Mouse (Mus musculus): ENCODE results near the gene Synj2. TPM values are rescaled to one million over a fixed set of nuclear protein-coding genes. Genes with fewer than 3 reads are reported as not detected.

Gene Synj2
- polyA plus RNA-seq, 1 experiment from 2014 or later: 3.2 TPM

GRCm38 (mm10) chr17:6062793-6063192 lies 121.7 kb downstream of the Synj2 start:
- no peak for ATAC-seq (ENCODE audit: low read depth)
- H3K36me3 ChIP-seq (ENCODE audit: control insufficient read depth, insufficient read depth, low read length): peaks cover 5% of the 10 kb centered on the region
- WGBS: 78% methylated on average over 8 of the region's 8 CpGs

GRCm38 (mm10) chr17:6063532-6063931 lies 122.5 kb downstream of the Synj2 start:
- WGBS: 79% methylated on average over 5 of the region's 5 CpGs
- Histone ChIP-seq H3K4me2 (ENCODE audit: low read depth, low read length) (no peak overlapping the region), H3K4me1 (replicated peaks; ENCODE audit: control insufficient read depth, insufficient read depth, low read length) (no peaks in the 10 kb centered on the region), H3K36me3 (ENCODE audit: control insufficient read depth, insufficient read depth, low read length) (peaks cover 5% of the 10 kb centered on the region), H3K27ac (ENCODE audit: low read length) (no peak overlapping the region), H3K9me3 (ENCODE audit: control insufficient read depth, low read length) (no peaks in the 10 kb centered on the region), H3K4me3 (ENCODE audit: low read length) (no peak overlapping the region), H3K9ac (ENCODE audit: low read length) (no peak overlapping the region), H3K27me3 (ENCODE audit: control insufficient read depth, insufficient read depth, low read depth, low read length) (no peaks in the 10 kb centered on the region)
- no peak for ATAC-seq (ENCODE audit: low read depth)

More at GRCm38 (mm10) chr17:6062793-6063192, 121.7 kb downstream of the Synj2 start:
- H3K27ac ChIP-seq (ENCODE audit: low read length): no peak overlapping the region
- H3K4me1 ChIP-seq (replicated peaks; ENCODE audit: control insufficient read depth, insufficient read depth, low read length): no peaks in the 10 kb centered on the region
- no peaks in the 10 kb centered on the region for H3K27me3 ChIP-seq (ENCODE audit: control insufficient read depth, insufficient read depth, low read depth, low read length)
- H3K4me3 ChIP-seq (ENCODE audit: low read length): no peak overlapping the region
- no peak overlapping the region for H3K4me2 ChIP-seq (ENCODE audit: low read depth, low read length)
- H3K9ac ChIP-seq (ENCODE audit: low read length): no peak overlapping the region
- H3K9me3 ChIP-seq (ENCODE audit: control insufficient read depth, low read length): no peaks in the 10 kb centered on the region

- H3K4me2 ChIP-seq (ENCODE audit: low read depth, low read length): no peak overlapping the region
- H3K27ac ChIP-seq (ENCODE audit: low read length): no peak overlapping the region
- H3K36me3 ChIP-seq (ENCODE audit: control insufficient read depth, insufficient read depth, low read length): peaks cover 3% of the 10 kb centered on the region
- H3K9ac ChIP-seq (ENCODE audit: low read length): no peak overlapping the region
- no peaks in the 10 kb centered on the region for H3K4me1 ChIP-seq (replicated peaks; ENCODE audit: control insufficient read depth, insufficient read depth, low read length)
- H3K9me3 ChIP-seq (ENCODE audit: control insufficient read depth, low read length): no peaks in the 10 kb centered on the region
- H3K27me3 ChIP-seq (ENCODE audit: control insufficient read depth, insufficient read depth, low read depth, low read length): no peaks in the 10 kb centered on the region
- H3K4me3 ChIP-seq (ENCODE audit: low read length): no peak overlapping the region
- no peak for ATAC-seq (ENCODE audit: low read depth)
- 89% methylated on average over 2 of the region's 2 CpGs for WGBS
These were observed 124.9 kb downstream of the Synj2 start for GRCm38 (mm10) chr17:6066021-6066420.

- WGBS: 96% methylated on average over 7 of the region's 7 CpGs
- Histone ChIP-seq H3K4me1 (replicated peaks; ENCODE audit: control insufficient read depth, insufficient read depth, low read length) (no peaks in the 10 kb centered on the region), H3K36me3 (ENCODE audit: control insufficient read depth, insufficient read depth, low read length) (peaks cover 5% of the 10 kb centered on the region), H3K4me3 (ENCODE audit: low read length) (no peak overlapping the region), H3K27me3 (ENCODE audit: control insufficient read depth, insufficient read depth, low read depth, low read length) (no peaks in the 10 kb centered on the region), H3K4me2 (ENCODE audit: low read depth, low read length) (no peak overlapping the region), H3K9ac (ENCODE audit: low read length) (no peak overlapping the region), H3K9me3 (ENCODE audit: control insufficient read depth, low read length) (no peaks in the 10 kb centered on the region), H3K27ac (ENCODE audit: low read length) (no peak overlapping the region)
- no peak for ATAC-seq (ENCODE audit: low read depth)
These were observed 126.5 kb downstream of the Synj2 start for GRCm38 (mm10) chr17:6067613-6068012.

GRCm38 (mm10) chr17:6069866-6070265 lies 128.8 kb downstream of the Synj2 start:
- Histone ChIP-seq H3K9me3 (ENCODE audit: control insufficient read depth, low read length) (no peaks in the 10 kb centered on the region), H3K4me3 (ENCODE audit: low read length) (no peak overlapping the region), H3K27me3 (ENCODE audit: control insufficient read depth, insufficient read depth, low read depth, low read length) (no peaks in the 10 kb centered on the region), H3K4me1 (replicated peaks; ENCODE audit: control insufficient read depth, insufficient read depth, low read length) (no peaks in the 10 kb centered on the region), H3K27ac (ENCODE audit: low read length) (no peak overlapping the region), H3K9ac (ENCODE audit: low read length) (no peak overlapping the region), H3K4me2 (ENCODE audit: low read depth, low read length) (no peak overlapping the region), H3K36me3 (ENCODE audit: control insufficient read depth, insufficient read depth, low read length) (peaks cover 7% of the 10 kb centered on the region; the same call in 1 of the 2 replicates)
- ATAC-seq (ENCODE audit: low read depth): no peak
- 88% methylated on average over 6 of the region's 6 CpGs for WGBS

GRCm38 (mm10) chr17:6073405-6073804 lies 132.3 kb downstream of the Synj2 start:
- Histone ChIP-seq H3K9me3 (ENCODE audit: control insufficient read depth, low read length) (no peaks in the 10 kb centered on the region), H3K27ac (ENCODE audit: low read length) (no peak overlapping the region), H3K4me3 (ENCODE audit: low read length) (no peak overlapping the region), H3K27me3 (ENCODE audit: control insufficient read depth, insufficient read depth, low read depth, low read length) (no peaks in the 10 kb centered on the region), H3K4me2 (ENCODE audit: low read depth, low read length) (no peak overlapping the region), H3K4me1 (replicated peaks; ENCODE audit: control insufficient read depth, insufficient read depth, low read length) (peaks cover under 1% of the 10 kb centered on the region; the same call in 1 of the 2 replicates), H3K9ac (ENCODE audit: low read length) (no peak overlapping the region), H3K36me3 (ENCODE audit: control insufficient read depth, insufficient read depth, low read length) (0 out of 2 replicates have a peak, but pooled peaks cover 4% of the 10 kb centered on the region)
- 82% methylated on average over 7 of the region's 7 CpGs for WGBS
- no peak for ATAC-seq (ENCODE audit: low read depth)

GRCm38 (mm10) chr17:6079287-6080122 lies 138.4 kb downstream of the Synj2 start, which contains the start of the genes Serac1 and Gtf2h5:
Serac1 (minus strand) TSS chr17:6079741.
Gtf2h5 (plus strand) TSS chr17:6079786.
- under 1% methylated on average over 70 of the region's 70 CpGs for WGBS
- Histone ChIP-seq H3K9me3 (ENCODE audit: control insufficient read depth, low read length) (no peaks in the 10 kb centered on the region), H3K9ac (ENCODE audit: low read length) (peak within 1 kb of the TSS; percentile 80), H3K27me3 (ENCODE audit: control insufficient read depth, insufficient read depth, low read depth, low read length) (no peaks in the 10 kb centered on the region), H3K4me2 (ENCODE audit: low read depth, low read length) (peak within 1 kb of the TSS; percentile 89), H3K36me3 (ENCODE audit: control insufficient read depth, insufficient read depth, low read length) (peaks cover 2% of the 10 kb centered on the region; the same call in 1 of the 2 replicates), H3K4me3 (ENCODE audit: low read length) (peak within 1 kb of the TSS; percentile 64), H3K4me1 (replicated peaks; ENCODE audit: control insufficient read depth, insufficient read depth, low read length) (peaks cover 7% of the 10 kb centered on the region; the same call in 1 of the 2 replicates), H3K27ac (ENCODE audit: low read length) (peak within 1 kb of the TSS; percentile 70)
- peak; percentile 100 for ATAC-seq (ENCODE audit: low read depth)

GRCm38 (mm10) chr17:6083323-6083890 lies 142.3 kb downstream of the Synj2 start:
- 72% methylated on average over 5 of the region's 5 CpGs for WGBS
- Histone ChIP-seq H3K36me3 (ENCODE audit: control insufficient read depth, insufficient read depth, low read length) (peaks cover 7% of the 10 kb centered on the region), H3K4me3 (ENCODE audit: low read length) (no peak overlapping the region), H3K9ac (ENCODE audit: low read length) (no peak overlapping the region), H3K4me2 (ENCODE audit: low read depth, low read length) (no peak overlapping the region), H3K27me3 (ENCODE audit: control insufficient read depth, insufficient read depth, low read depth, low read length) (no peaks in the 10 kb centered on the region), H3K9me3 (ENCODE audit: control insufficient read depth, low read length) (no peaks in the 10 kb centered on the region), H3K4me1 (replicated peaks; ENCODE audit: control insufficient read depth, insufficient read depth, low read length) (peaks cover 6% of the 10 kb centered on the region; the same call in 1 of the 2 replicates), H3K27ac (ENCODE audit: low read length) (no peak overlapping the region)
- ATAC-seq (ENCODE audit: low read depth): no peak

- Histone ChIP-seq H3K4me1 (replicated peaks; ENCODE audit: control insufficient read depth, insufficient read depth, low read length) (no peaks in the 10 kb centered on the region), H3K4me3 (ENCODE audit: low read length) (no peak overlapping the region), H3K9ac (ENCODE audit: low read length) (no peak overlapping the region), H3K27me3 (ENCODE audit: control insufficient read depth, insufficient read depth, low read depth, low read length) (no peaks in the 10 kb centered on the region), H3K36me3 (ENCODE audit: control insufficient read depth, insufficient read depth, low read length) (peaks cover 2% of the 10 kb centered on the region; the same call in 1 of the 2 replicates), H3K9me3 (ENCODE audit: control insufficient read depth, low read length) (no peaks in the 10 kb centered on the region), H3K27ac (ENCODE audit: low read length) (no peak overlapping the region), H3K4me2 (ENCODE audit: low read depth, low read length) (no peak overlapping the region)
- ATAC-seq (ENCODE audit: low read depth): no peak
- WGBS: 66% methylated on average over 6 of the region's 6 CpGs
These were observed 150.5 kb downstream of the Synj2 start for GRCm38 (mm10) chr17:6091604-6092003.
